8 mouse cellular contexts compared by ENCODE assay signal in genomic region chr11:103840834-103841233, GRCm38 (mm10).
DNase-seq lines count a peak whose midpoint lies in the region; ATAC-seq and TF ChIP-seq lines count a peak whose summit lies in the region.

No protein-coding gene starts in this region.

- peak overlapping the region; percentile 89 for H3K27ac ChIP-seq in forebrain, embryonic 11.5 days (ENCODE audit: low read depth, low read length)
- peak overlapping the region; percentile 64; the same call in 1 of the 2 replicates for H3K27ac ChIP-seq in limb, embryonic 11.5 days (replicated peaks; ENCODE audit: low read depth, low read length)

- peaks cover 19% of the 10 kb centered on the region for H3K4me1 ChIP-seq in E14TG2a.4 (replicated peaks; ENCODE audit: low read depth, low read length)
- peaks cover 17% of the 10 kb centered on the region for H3K4me1 ChIP-seq in forebrain, embryonic 11.5 days (replicated peaks; ENCODE audit: control insufficient read depth, insufficient read depth, low read length)
- peaks cover 4% of the 10 kb centered on the region for H3K4me1 ChIP-seq in limb, embryonic 11.5 days (ENCODE audit: control insufficient read depth, insufficient read depth, low read length)

- peak overlapping the region; percentile 7 for H3K9ac ChIP-seq in forebrain, embryonic 11.5 days (ENCODE audit: low read length)
- peak overlapping the region; percentile 1; the same call in 1 of the 2 replicates for H3K9ac ChIP-seq in limb, embryonic 11.5 days (ENCODE audit: low read length)

- peaks cover 6% of the 10 kb centered on the region for H3K27me3 ChIP-seq in E14TG2a.4 (ENCODE audit: insufficient read depth, low read length)
- no peaks in the 10 kb centered on the region for H3K27me3 ChIP-seq in forebrain, embryonic 11.5 days (ENCODE audit: control insufficient read depth, insufficient read depth, low read length)
- H3K27me3 ChIP-seq in limb, embryonic 11.5 days (ENCODE audit: control insufficient read depth, insufficient read depth, low read length) = no peaks in the 10 kb centered on the region

- WGBS in forebrain, embryonic 11.5 days = under 1% methylated on average over 11 of the region's 11 CpGs
- WGBS in limb, embryonic 11.5 days = 1% methylated on average over 11 of the region's 11 CpGs

- peak; percentile 27 for DNase-seq in adrenal gland, postnatal 10 days
- no peak for DNase-seq in adrenal gland, postnatal 36 days
- peak; percentile 91 for DNase-seq in forebrain, embryonic 11.5 days (ENCODE audit: low spot score)
- DNase-seq in limb, embryonic 11.5 days (ENCODE audit: low spot score) = peak; percentile 70
- DNase-seq in spleen, postnatal 10 days (ENCODE audit: low spot score in 2 of 2) = no peak
- DNase-seq in thymus, adult 18-20 months = no peak

- H3K9me3 ChIP-seq in E14TG2a.4 (ENCODE audit: low read length) = no peaks in the 10 kb centered on the region
- H3K9me3 ChIP-seq in forebrain, embryonic 11.5 days (ENCODE audit: control insufficient read depth, low read length) = no peaks in the 10 kb centered on the region
- no peaks in the 10 kb centered on the region for H3K9me3 ChIP-seq in limb, embryonic 11.5 days (ENCODE audit: control insufficient read depth, low read length)

- peaks cover 14% of the 10 kb centered on the region for H3K36me3 ChIP-seq in E14TG2a.4 (ENCODE audit: insufficient read depth, low read length)
- no peaks in the 10 kb centered on the region; the same call in 1 of the 2 replicates for H3K36me3 ChIP-seq in forebrain, embryonic 11.5 days (ENCODE audit: control insufficient read depth, insufficient read depth, low read length)
- no peaks in the 10 kb centered on the region for H3K36me3 ChIP-seq in limb, embryonic 11.5 days (ENCODE audit: control insufficient read depth, insufficient read depth, low read length)

- peak overlapping the region; percentile 21; the same call in 1 of the 2 replicates for H3K4me3 ChIP-seq in E14TG2a.4 (replicated peaks; ENCODE audit: low read length)
- H3K4me3 ChIP-seq in forebrain, embryonic 11.5 days (ENCODE audit: low read depth, low read length) = no peak overlapping the region
- H3K4me3 ChIP-seq in limb, embryonic 11.5 days (ENCODE audit: low read depth, low read length) = no peak overlapping the region

- ATAC-seq in forebrain, embryonic 11.5 days (replicated peaks; ENCODE audit: low FRiP score) = peak; percentile 94
- no peak for ATAC-seq in limb, embryonic 11.5 days (ENCODE audit: insufficient number of reproducible peaks, low FRiP score, low TSS enrichment, low read depth)
- ATAC-seq in megakaryocyte-erythroid progenitor cell, adult 5-6 weeks (replicated peaks; ENCODE audit: low FRiP score, low TSS enrichment, poor library complexity, severe bottlenecking) = no peak

- TF ChIP-seq CTCF in E14TG2a.4 (conservative IDR thresholded peaks at IDR 0.05; ENCODE audit: low read length) = no peak

- H3K4me2 ChIP-seq in forebrain, embryonic 11.5 days (ENCODE audit: low read depth, low read length, severe bottlenecking) = peak overlapping the region; percentile 41
- H3K4me2 ChIP-seq in limb, embryonic 11.5 days (ENCODE audit: low read depth, severe bottlenecking) = peak overlapping the region; percentile 26; the same call in 1 of the 2 replicates

Comparison
In these comparisons a context has a peak if more than half of its experiments do, and no peak if none do; other contexts are left out.
1. DNase-seq: peak in adrenal gland, postnatal 10 days (single experiment), forebrain, embryonic 11.5 days (single experiment) and limb, embryonic 11.5 days (single experiment); none in adrenal gland, postnatal 36 days (0 of 2), spleen, postnatal 10 days (0 of 2) and thymus, adult 18-20 months (0 of 2).